Mouse (Mus musculus): ENCODE results near the gene Adsl.

DNA sequence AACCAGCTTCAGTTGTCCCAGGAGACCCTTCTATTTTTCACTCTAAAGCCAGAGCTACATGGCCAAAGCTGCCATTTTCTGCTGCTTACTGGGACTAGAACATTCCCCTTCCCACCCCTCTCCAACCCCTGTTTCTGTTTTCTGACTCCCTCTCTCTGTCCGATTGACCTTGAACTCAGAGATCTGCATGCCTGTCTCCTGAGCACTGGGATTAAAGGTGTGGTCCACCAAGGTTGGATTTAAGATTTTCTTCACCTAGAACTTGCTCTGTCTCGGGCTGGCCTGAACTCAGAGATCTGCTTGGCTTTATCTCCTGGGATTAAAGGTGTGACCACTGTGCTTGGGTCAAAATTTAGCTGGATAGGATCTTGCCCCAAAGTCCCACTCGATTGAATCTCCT, 27.9 kb upstream of the Adsl start:
- no peak for TF ChIP-seq CTCF (IDR thresholded peaks at IDR 0.05; ENCODE audit: control insufficient read depth, insufficient read depth, insufficient replicate concordance, low read depth, low read length)
- TF ChIP-seq POLR2A (IDR thresholded peaks at IDR 0.05; ENCODE audit: control insufficient read depth, low read depth, low read length) = no peak
